Mouse (Mus musculus): ENCODE results near the gene Phex. TPM values are rescaled to one million over a fixed set of nuclear protein-coding genes. Genes with fewer than 3 reads are reported as not detected.

Phex gene
- polyA plus RNA-seq (2015; fragmentation: Nextera tagmentation; extraction: Ambion mirVana), result 0.25 and 0.37 TPM in 2 replicates

GRCm38 (mm10) chrX:157415212-157415611 lies at the start of gene Phex:
Gene Phex, minus strand, starts transcription at chrX:157415312.
- Histone ChIP-seq H3K4me1 (replicated peaks) (no peaks in the 10 kb centered on the region), H3K9ac (no peak within 1 kb of the TSS), H3K27me3 (no peaks in the 10 kb centered on the region), H3K4me2 (no peak within 1 kb of the TSS), H3K27ac (replicated peaks) (no peak within 1 kb of the TSS), H3K36me3 (no peaks in the 10 kb centered on the region), H3K9me3 (no peaks in the 10 kb centered on the region), H3K4me3 (no peak within 1 kb of the TSS)
- WGBS, result 79% methylated on average over 5 of the region's 5 CpGs
- ATAC-seq (ENCODE audit: low read depth), result no peak

DNA sequence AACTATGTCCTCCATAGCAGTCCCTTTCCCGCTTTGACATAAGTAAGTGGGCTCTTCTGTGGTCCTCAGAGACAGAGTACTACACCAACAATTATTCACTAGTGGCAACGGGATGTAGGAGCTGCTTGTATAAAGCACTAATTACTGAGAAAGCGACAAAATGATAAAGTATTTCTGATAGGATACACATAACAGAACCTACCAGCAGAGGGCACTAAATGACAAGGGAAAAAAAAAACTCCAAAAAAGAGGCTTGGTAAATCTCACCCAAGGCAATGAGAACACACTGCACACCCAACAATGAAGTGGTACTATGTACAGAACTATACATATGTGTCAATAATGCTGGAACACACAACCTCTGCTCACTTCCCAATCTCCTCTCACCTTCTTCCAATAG lies 47.6 kb upstream of the Phex start:
- Histone ChIP-seq H3K9ac (no peak overlapping the region), H3K27me3 (no peaks in the 10 kb centered on the region), H3K4me1 (replicated peaks) (no peaks in the 10 kb centered on the region), H3K4me2 (no peak overlapping the region), H3K27ac (replicated peaks) (no peak overlapping the region), H3K4me3 (no peak overlapping the region), H3K9me3 (no peaks in the 10 kb centered on the region), H3K36me3 (0 out of 2 replicates have a peak, but pooled peaks cover 10% of the 10 kb centered on the region)
- ATAC-seq (ENCODE audit: low read depth), result no peak
- 78% methylated on average over 3 of the region's 3 CpGs for WGBS

DNA sequence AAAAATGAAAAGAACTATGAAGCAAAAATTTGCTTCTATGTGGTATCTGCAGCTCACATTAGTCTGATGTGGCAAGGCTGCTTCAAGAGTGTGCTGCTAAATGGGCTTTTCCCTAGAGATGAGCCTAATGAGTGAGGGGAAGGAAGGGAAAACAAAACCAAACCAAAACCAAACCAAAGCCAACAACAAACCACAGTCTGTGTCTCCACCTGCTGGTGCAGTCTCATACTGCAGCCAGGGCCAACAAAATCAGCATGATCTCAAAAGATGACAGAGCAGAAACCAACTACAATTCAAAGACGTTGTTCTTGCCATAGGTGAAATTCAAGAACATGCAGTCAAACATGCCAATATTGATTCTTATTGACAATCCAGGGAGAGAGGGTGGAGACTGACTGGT lies 39.3 kb upstream of the Phex start:
- no peak overlapping the region for H3K4me2 ChIP-seq
- WGBS, result 61% methylated on average over 1 of the region's 1 CpGs
- H3K27me3 ChIP-seq, result no peaks in the 10 kb centered on the region
- ATAC-seq (ENCODE audit: low read depth), result no peak
- H3K4me1 ChIP-seq (replicated peaks), result no peaks in the 10 kb centered on the region
- no peak overlapping the region for H3K4me3 ChIP-seq
- no peak overlapping the region for H3K27ac ChIP-seq (replicated peaks)
- H3K36me3 ChIP-seq, result no peaks in the 10 kb centered on the region
- no peak overlapping the region for H3K9ac ChIP-seq
- H3K9me3 ChIP-seq, result no peaks in the 10 kb centered on the region

GRCm38 (mm10) chrX:157449000-157449399 lies 33.9 kb upstream of the Phex start:
- Histone ChIP-seq H3K4me2 (no peak overlapping the region), H3K9ac (no peak overlapping the region), H3K4me1 (replicated peaks) (no peaks in the 10 kb centered on the region), H3K27ac (replicated peaks) (no peak overlapping the region), H3K27me3 (no peaks in the 10 kb centered on the region), H3K4me3 (no peak overlapping the region), H3K9me3 (no peaks in the 10 kb centered on the region), H3K36me3 (no peaks in the 10 kb centered on the region)
- no peak for ATAC-seq (ENCODE audit: low read depth)
- WGBS, result 87% methylated on average over 1 of the region's 1 CpGs

GRCm38 (mm10) chrX:157447431-157447830 lies 32.3 kb upstream of the Phex start:
- H3K27ac ChIP-seq (replicated peaks), result no peak overlapping the region
- H3K27me3 ChIP-seq, result no peaks in the 10 kb centered on the region
- no peak for ATAC-seq (ENCODE audit: low read depth)
- H3K4me2 ChIP-seq, result no peak overlapping the region
- no peaks in the 10 kb centered on the region for H3K9me3 ChIP-seq
- H3K36me3 ChIP-seq, result 0 out of 2 replicates have a peak, but pooled peaks cover 7% of the 10 kb centered on the region
- no peaks in the 10 kb centered on the region for H3K4me1 ChIP-seq (replicated peaks)
- WGBS, result 74% methylated on average over 6 of the region's 6 CpGs
- H3K4me3 ChIP-seq, result no peak overlapping the region
- H3K9ac ChIP-seq, result no peak overlapping the region

- ATAC-seq (ENCODE audit: low read depth), result no peak
- 72% methylated on average over 1 of the region's 1 CpGs for WGBS
- Histone ChIP-seq H3K9me3 (no peaks in the 10 kb centered on the region), H3K4me2 (no peak overlapping the region), H3K36me3 (no peaks in the 10 kb centered on the region), H3K4me3 (no peak overlapping the region), H3K9ac (no peak overlapping the region), H3K27me3 (no peaks in the 10 kb centered on the region), H3K4me1 (replicated peaks) (no peaks in the 10 kb centered on the region), H3K27ac (replicated peaks) (no peak overlapping the region)
These were observed 19.7 kb upstream of the Phex start for GRCm38 (mm10) chrX:157434768-157435167.

DNA sequence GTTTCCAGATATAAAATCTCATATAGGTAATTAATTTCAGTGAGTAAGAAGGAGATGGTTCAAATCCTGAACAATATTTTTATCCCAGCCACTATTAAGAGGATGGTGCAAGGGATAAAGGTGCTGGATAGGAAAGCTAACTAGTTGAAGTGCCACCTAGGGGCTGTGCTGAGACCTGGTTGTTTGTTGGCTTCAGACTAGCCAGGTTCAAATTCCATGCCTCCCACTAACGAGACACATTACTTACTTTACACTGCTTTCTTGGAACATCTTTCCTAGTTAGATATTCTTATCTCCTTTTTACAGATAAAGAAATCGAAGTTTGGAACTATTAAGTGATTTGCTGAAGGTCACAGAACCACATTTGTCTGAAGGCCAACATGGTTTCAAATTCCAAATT lies 4.3 kb upstream of the Phex start:
- ATAC-seq (ENCODE audit: low read depth), result no peak
- no peaks in the 10 kb centered on the region for H3K4me1 ChIP-seq (replicated peaks)
- no peak overlapping the region for H3K4me3 ChIP-seq
- no peak overlapping the region for H3K27ac ChIP-seq (replicated peaks)
- no peak overlapping the region for H3K4me2 ChIP-seq
- no peaks in the 10 kb centered on the region for H3K9me3 ChIP-seq
- WGBS, result 61% methylated on average over 2 of the region's 2 CpGs
- H3K36me3 ChIP-seq, result no peaks in the 10 kb centered on the region
- H3K27me3 ChIP-seq, result no peaks in the 10 kb centered on the region
- H3K9ac ChIP-seq, result no peak overlapping the region

DNA sequence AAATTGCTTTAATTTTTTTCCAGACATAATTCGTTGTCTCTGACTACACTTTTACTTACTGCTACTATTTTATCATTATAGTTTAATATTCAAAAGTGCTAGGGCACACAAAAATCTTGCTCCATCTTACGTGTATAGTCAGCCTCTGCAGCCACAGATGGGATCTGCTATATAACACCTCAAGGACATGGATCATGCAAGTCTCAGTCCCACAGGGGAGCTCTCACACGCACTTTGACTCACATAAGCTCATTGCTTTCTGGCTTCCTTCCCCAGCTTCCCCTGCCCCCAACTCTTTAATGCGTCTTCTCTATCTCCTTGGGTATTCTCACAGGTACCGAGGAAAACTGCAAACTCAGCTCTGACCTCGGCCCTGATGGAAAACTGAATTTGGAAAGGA lies 10.2 kb downstream of the Phex start:
- Histone ChIP-seq H3K27ac (replicated peaks) (no peak overlapping the region), H3K4me1 (replicated peaks) (no peaks in the 10 kb centered on the region), H3K4me3 (no peak overlapping the region), H3K4me2 (no peak overlapping the region), H3K27me3 (no peaks in the 10 kb centered on the region), H3K36me3 (no peaks in the 10 kb centered on the region), H3K9me3 (no peaks in the 10 kb centered on the region), H3K9ac (no peak overlapping the region)
- 70% methylated on average over 6 of the region's 6 CpGs for WGBS
- ATAC-seq (ENCODE audit: low read depth), result no peak

DNA sequence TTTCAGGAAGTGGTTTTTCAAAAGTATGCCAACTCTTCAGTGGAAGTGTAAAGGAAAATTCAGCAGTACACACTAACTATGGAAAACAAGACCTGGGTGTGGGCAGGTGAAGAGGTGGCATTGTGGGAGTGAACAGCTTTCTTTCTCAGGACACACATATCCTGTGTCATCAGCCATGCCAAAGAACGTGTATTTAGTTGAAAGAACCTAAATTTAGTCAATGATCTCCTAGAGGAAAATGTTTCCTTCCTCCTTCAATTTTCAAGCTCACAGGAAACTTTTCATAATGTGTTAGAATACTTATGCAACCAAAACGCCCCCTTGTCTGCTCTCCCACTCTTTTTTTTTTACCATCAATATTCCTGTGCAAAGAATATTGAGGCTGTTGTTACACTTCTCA lies 23.9 kb downstream of the Phex start:
- no peaks in the 10 kb centered on the region for H3K36me3 ChIP-seq
- no peaks in the 10 kb centered on the region for H3K27me3 ChIP-seq
- ATAC-seq (ENCODE audit: low read depth), result no peak
- H3K9ac ChIP-seq, result no peak overlapping the region
- H3K27ac ChIP-seq (replicated peaks), result no peak overlapping the region
- H3K4me3 ChIP-seq, result no peak overlapping the region
- 59% methylated on average over 2 of the region's 2 CpGs for WGBS
- no peaks in the 10 kb centered on the region for H3K4me1 ChIP-seq (replicated peaks)
- H3K9me3 ChIP-seq, result no peaks in the 10 kb centered on the region
- H3K4me2 ChIP-seq, result no peak overlapping the region

DNA sequence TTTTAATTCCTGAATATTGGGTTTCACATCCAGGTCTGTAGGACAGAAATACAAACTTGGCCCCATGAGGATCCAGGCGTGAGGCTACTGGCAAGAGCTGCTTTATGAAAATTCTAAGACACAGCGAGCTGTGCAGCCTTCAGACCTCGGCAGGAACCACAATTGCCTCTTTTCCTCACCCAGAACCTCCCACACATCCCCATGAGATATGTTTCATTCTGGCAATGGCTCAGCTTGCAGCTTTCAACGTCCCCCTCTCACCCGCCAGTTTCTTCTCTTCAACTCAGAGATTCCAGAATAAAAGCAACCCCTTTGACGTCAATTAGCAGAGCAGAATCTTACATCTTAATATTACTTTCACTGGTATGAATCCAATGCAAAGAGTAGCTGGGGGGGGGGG lies 25.0 kb downstream of the Phex start:
- 65% methylated on average over 6 of the region's 6 CpGs for WGBS

DNA sequence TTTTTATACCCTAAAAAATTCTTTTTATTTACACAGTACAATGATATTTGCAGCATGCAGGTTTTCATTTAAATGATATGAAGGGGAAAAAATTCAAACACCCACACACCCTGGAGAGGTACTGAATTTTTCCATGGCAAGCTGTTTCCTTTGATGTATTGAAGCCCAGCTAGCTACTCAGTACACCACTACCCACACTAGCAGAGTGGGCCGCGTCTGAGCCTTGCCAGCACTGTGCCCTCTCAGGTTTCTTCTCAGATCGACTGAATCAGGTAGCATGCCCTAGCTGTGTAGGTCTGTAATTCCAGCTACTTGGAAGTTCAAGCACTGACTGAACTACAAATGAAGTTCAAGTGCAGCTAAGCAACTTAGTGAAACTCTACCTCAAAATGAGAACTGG lies 26.7 kb downstream of the Phex start:
- no peak for ATAC-seq (ENCODE audit: low read depth)
- WGBS, result 93% methylated on average over 3 of the region's 3 CpGs
- no peaks in the 10 kb centered on the region for H3K36me3 ChIP-seq
- H3K9ac ChIP-seq, result no peak overlapping the region
- no peaks in the 10 kb centered on the region for H3K27me3 ChIP-seq
- H3K4me2 ChIP-seq, result no peak overlapping the region
- H3K9me3 ChIP-seq, result no peaks in the 10 kb centered on the region
- H3K27ac ChIP-seq (replicated peaks), result no peak overlapping the region
- H3K4me3 ChIP-seq, result no peak overlapping the region
- no peaks in the 10 kb centered on the region for H3K4me1 ChIP-seq (replicated peaks)

More for the DNA sequence above, 25.0 kb downstream of the Phex start:
- Histone ChIP-seq H3K9ac (no peak overlapping the region), H3K4me3 (no peak overlapping the region), H3K4me2 (no peak overlapping the region), H3K36me3 (no peaks in the 10 kb centered on the region), H3K27me3 (no peaks in the 10 kb centered on the region), H3K4me1 (replicated peaks) (no peaks in the 10 kb centered on the region), H3K9me3 (no peaks in the 10 kb centered on the region), H3K27ac (replicated peaks) (no peak overlapping the region)
- no peak for ATAC-seq (ENCODE audit: low read depth)

DNA sequence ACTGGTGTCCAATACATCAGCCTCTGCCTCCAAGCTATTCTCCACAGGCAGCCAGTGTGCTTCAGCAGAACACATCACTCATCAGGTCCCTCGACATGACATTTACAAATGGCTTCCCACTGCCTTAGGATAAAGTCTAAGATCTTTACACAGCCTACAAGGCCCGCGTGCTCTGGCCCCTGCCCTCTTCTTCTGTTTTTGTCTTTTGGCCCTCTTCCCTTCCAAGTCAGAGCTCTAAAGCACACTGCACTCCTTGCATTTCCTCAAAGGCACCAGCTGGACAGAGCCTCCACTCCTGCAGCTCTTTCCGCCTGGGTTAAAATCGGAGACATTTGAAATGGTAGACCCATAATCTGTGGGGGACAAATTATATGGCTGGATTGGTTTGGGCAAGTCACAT lies 28.1 kb downstream of the Phex start:
- ATAC-seq (ENCODE audit: low read depth), result no peak
- Histone ChIP-seq H3K4me3 (no peak overlapping the region), H3K9me3 (no peaks in the 10 kb centered on the region), H3K27ac (replicated peaks) (no peak overlapping the region), H3K27me3 (no peaks in the 10 kb centered on the region), H3K9ac (no peak overlapping the region), H3K4me2 (no peak overlapping the region), H3K36me3 (no peaks in the 10 kb centered on the region), H3K4me1 (replicated peaks) (no peaks in the 10 kb centered on the region)
- WGBS, result 78% methylated on average over 5 of the region's 5 CpGs

DNA sequence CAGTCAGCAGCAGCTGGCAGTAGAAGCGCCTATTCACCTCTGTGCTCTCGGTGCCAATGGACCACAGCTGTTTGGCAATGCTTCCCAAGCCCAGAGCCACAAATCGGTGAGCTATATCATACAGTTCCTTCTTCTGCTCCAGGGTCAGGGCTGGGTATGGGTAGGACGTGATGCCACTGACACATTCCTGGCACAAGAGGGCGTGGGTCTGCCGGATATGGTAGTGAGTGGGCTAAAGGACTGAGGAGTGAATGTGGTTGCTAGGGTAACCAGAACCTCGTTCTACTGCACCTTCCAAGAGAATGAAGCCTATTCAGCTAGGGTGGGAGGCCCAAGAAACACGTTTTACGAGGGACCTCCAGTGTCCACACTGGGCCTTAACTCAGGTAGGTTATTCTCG lies 36.3 kb downstream of the Phex start:
- H3K27me3 ChIP-seq, result no peaks in the 10 kb centered on the region
- no peaks in the 10 kb centered on the region for H3K36me3 ChIP-seq
- no peak overlapping the region for H3K27ac ChIP-seq (replicated peaks)
- WGBS, result 53% methylated on average over 10 of the region's 10 CpGs
- H3K4me2 ChIP-seq, result no peak overlapping the region
- no peaks in the 10 kb centered on the region for H3K4me1 ChIP-seq (replicated peaks)
- H3K9ac ChIP-seq, result no peak overlapping the region
- no peaks in the 10 kb centered on the region for H3K9me3 ChIP-seq
- no peak for ATAC-seq (ENCODE audit: low read depth)
- no peak overlapping the region for H3K4me3 ChIP-seq

Measured in neural tube, embryonic 13.5 days (tissue).